Mouse (Mus musculus): ENCODE data around the gene Lrrc45.

DNA sequence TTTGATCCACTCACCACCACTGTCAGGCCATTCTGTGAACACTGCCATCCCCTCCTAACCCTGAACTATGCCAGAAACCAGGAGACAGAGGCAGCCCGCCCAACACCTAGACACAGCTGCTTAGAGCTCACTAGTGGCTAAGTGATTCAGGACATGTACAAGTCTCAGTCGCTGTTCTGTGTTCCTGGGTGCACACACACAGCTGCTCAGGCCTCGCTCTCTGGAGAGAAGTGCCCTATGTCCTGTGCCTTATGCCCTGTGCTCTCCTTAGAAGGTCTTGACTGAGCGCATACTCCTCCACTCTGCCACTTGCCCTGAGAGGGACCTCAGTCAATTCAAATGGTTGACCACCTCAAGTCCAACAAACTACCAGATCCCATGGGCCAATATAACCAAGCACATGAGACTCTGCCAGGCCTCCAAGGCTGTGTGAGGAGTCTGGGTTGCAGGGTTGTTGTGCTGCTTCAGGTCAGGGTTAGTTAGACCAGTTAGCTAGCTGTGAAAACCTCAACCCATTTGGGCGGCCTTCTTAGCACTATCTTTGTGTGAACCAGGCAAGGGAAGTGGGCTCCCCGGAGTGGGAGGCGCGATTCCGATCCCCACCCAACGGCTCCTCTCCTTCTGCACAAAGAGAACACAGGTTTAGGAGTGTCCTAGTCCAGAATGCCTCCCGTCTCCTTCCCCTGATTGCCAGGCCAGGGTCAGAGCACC lies 15.0 kb downstream of the Lrrc45 start:
- TF ChIP-seq CTCF (IDR thresholded peaks at IDR 0.05; ENCODE audit: low read depth, low read length) (no peak), POLR2A (IDR thresholded peaks at IDR 0.05; ENCODE audit: borderline replicate concordance, low read depth, low read length) (no peak)
